Mouse (Mus musculus) cerebellum, postnatal 14 days (tissue): ENCODE measurements around the gene Thumpd1.

Experiments used
- DNase-seq, 2 experiments: peaks; one replicate each; pipeline ENCODE4 v3.0.0; 2021; ENCODE audit warnings: mixed read lengths in 2 of 2

Thumpd1 gene

GRCm38 (mm10) chr7:119720253-119720946 is at the start of gene Thumpd1:
Gene Thumpd1 (minus strand): TSS chr7:119720798.
- peak; percentile 98 to 99 for DNase-seq

DNA sequence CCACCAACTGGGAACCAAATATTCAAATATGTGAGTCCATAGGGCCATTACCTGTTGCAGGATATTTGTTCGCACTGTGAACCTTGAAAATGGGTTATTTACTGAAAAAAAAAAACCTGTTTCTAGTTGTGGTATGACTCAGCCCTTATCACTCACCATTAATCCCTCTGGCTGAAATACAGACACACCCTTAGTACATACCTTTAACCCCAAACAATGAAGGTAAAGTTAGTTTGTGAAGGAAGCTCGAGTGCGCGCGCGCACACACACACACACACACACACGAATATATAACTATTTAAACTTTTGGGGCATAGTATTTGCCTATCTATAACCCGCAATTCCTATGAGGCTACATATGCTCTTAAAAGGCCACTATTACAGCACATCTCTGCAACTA is 49.3 kb upstream of the Thumpd1 start:
- DNase-seq = no peak

DNA sequence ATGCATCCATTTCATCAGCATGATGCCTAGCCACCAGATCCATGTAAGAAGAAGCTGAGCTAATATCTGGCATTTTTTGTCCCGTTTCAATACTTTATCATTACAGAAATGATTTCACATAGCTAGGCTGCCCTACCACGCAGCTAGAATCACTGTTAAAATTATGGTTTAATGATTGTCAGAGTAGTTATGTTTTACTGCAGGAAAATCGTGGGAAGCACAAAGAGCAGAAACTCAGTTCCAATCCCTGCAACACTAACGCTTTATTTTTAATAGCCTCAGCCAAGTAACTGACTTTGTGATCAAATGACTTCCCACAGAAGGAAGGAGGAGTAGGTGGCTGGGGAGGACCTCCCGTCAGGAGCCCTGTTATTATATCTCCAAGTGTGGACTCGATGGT is 46.4 kb upstream of the Thumpd1 start:
- no peak for DNase-seq

- no peak for DNase-seq
Observed at GRCm38 (mm10) chr7:119764377-119764776, 43.8 kb upstream of the Thumpd1 start.

GRCm38 (mm10) chr7:119762166-119762697 is 41.6 kb upstream of the Thumpd1 start:
- no peak for DNase-seq

DNA sequence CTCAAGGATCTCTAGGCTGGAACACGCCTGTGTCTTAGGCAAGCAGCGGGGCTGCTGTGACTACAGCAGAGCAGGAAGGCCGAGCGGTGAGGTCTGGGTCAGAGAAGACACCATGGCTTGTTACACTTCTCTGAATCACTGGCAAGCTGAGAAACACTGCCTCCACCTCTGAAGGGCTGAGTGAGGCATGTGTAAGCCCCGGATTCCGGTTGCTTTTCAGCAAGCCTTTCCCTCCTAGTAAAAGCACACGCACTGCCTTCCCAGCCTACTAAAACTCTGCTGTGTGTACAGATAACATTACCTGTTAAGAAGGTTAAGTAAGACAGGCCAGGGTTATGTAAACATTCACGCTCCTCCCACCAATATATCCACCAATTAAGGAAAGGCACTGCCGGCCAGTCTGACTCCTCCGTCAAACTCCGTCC is 39.9 kb upstream of the Thumpd1 start, which contains the start of gene Acsm3:
Gene Acsm3, plus strand, starts transcription at position 397 of the 425 bp plus-strand sequence.
- no peak for DNase-seq

GRCm38 (mm10) chr7:119753696-119754095 is 33.1 kb upstream of the Thumpd1 start:
- no peak for DNase-seq

GRCm38 (mm10) chr7:119749942-119750341 is 29.3 kb upstream of the Thumpd1 start:
- no peak for DNase-seq

DNA sequence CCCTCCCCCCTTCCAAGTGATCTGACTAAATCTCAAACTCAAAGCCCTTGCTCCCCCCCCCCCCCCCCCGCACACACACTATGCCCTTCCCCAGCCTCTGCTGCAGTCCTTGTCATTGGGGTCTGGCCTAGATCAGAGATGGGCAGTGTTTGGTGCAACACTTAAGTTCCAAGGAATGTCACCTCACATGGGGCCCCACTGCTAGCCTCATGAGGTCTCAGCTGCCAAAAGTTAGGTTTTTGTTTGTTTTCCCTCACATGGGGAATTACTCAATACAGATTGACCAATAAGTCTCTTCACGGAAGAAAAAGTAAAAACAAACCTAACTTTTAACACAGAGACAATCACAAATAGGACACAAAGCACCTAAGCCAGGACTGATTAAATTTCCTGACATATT is 28.2 kb upstream of the Thumpd1 start:
- DNase-seq = no peak

GRCm38 (mm10) chr7:119745869-119746268 is 25.3 kb upstream of the Thumpd1 start:
- no peak for DNase-seq

DNA sequence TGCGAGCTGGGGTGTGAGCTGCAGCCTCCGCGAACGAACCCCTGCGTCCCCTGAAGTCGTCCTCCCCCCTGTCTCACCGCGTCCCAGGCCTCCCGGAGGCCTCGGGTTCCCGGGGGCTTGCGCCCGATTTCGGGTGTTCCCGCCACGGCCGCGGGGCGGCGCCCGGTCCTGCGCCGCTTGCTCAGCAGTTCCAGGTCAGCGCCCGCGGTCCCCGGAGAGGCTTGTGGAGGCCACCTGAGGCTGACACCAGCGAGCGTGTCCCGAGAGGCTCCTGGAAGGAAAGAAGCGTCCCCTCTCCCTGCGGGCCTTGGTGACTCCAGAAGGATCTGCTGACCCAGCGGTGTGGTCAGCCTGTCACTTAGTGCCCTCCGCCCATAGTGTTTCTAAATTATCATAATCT is 23.7 kb upstream of the Thumpd1 start:
- DNase-seq = no peak

- peak in 1 of 2 experiments; percentile 17 for DNase-seq
Observed at GRCm38 (mm10) chr7:119739798-119740468, 19.3 kb upstream of the Thumpd1 start.

DNA sequence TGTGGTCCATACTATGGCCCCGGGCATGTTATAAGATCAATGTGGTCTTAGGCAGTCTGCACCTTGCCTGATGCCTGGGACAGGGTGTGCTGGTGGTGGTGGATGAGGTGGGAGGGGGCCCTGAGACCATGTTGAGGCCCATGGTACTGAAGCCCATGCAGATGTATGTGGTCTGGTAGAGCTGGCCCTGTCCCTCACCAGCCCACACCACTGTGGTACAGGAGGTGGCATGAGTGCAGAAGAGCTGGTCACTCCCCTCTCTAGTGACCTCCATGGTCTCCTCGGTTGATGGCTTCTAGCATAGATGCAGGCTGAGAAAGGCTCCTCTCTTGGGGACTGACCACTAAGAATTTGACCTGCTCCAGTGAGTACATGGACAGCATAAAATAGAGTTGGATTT is 18.3 kb upstream of the Thumpd1 start:
- DNase-seq = no peak

DNA sequence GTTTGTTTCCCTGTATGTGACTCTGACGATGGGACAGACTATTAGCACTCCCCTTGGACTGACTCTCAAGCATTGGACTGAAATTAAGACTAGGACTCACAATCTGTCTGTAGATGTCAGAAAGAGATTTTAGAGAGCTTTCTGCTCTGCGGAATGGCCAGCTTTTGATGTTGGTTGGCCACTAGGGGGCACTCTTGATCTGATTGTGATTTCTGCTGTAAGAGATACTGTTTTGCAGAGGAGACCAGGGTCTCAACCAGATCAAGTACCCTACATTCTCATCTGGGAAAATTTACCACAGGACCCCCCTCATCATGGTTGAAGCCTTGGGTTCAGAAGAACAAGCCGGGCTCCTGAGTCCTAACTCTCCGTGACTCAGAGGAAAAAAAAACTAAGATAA is 10.7 kb upstream of the Thumpd1 start:
- peak; percentile 10 to 18 for DNase-seq

GRCm38 (mm10) chr7:119727621-119728020 is 7.0 kb upstream of the Thumpd1 start:
- no peak for DNase-seq

GRCm38 (mm10) chr7:119720947-119721310 is 331 bp upstream of the Thumpd1 start:
- DNase-seq = peak in 1 of 2 experiments; percentile 48

- DNase-seq = no peak
Observed at GRCm38 (mm10) chr7:119714111-119714510, 6.5 kb downstream of the Thumpd1 start.

- DNase-seq = no peak
Observed at GRCm38 (mm10) chr7:119694926-119695325, 25.7 kb downstream of the Thumpd1 start.

- no peak for DNase-seq
Observed at GRCm38 (mm10) chr7:119692302-119692701, 28.3 kb downstream of the Thumpd1 start.

GRCm38 (mm10) chr7:119689726-119690125 is 30.9 kb downstream of the Thumpd1 start, which contains the start of gene Acsm4:
Gene Acsm4 (plus strand): TSS chr7:119690026.
- no peak for DNase-seq

DNA sequence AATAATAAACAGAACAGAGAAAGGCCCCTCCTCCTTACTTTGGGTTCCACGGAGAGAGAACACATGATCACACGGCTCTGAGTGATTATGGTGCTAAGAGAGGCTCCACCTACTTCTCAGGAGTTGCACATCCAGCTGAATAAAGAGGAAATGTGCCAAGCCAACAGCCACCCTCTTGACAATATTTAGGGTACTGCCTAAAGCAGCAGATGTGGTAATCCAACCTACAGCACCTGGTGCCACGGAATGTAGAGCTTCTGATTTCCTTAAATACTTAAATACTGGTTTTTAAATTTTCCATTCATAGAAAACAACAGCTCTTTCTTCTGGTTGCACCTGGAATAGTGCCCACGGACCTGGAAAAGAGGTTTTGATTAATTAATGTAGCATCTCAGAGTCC is 37.9 kb downstream of the Thumpd1 start:
- DNase-seq = no peak

DNA sequence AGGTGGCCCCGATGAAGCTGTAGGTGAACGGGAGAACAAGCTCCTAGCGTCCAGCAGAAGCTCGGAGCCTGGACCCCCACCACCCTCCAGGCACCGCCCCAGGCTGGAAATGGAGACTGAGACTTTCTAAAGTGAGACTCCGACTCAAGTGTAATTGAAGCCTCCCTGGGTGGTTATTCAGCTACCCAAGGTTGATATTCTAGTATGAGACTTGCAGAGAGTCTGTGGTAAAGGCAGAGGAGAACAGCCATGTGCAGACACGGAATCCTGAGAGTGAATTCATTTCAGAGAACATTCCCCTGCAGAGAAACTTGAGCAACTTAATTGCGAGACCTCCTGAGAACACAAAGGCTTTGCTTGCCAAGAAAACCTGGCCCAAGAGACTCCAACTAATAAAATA is 40.5 kb downstream of the Thumpd1 start:
- DNase-seq = no peak

- peak; percentile 46 to 48 for DNase-seq
Observed at GRCm38 (mm10) chr7:119673465-119673864, 47.1 kb downstream of the Thumpd1 start.

DNA sequence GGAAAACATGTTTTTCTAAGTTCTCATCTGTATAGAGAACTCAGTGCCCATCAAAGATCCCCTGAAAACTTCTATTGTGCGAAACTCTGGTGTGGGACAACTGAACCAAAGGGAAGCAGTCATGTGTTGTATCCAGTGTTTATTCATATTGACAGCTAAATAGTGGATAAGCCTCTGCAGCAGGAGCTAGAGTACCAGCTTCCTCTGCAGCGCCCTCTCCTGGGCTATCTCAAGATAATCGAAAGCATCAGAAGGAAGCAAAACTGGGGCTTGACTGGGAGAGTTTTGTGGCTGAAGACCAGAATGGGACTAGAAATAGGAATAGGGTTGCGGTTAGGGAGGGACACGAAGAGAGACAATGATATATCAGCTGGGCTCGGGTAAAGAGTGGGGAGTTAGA is 49.7 kb downstream of the Thumpd1 start:
- DNase-seq = peak; percentile 8 to 32
